Mouse (Mus musculus): Measurements from ENCODE around the gene Slc27a1. TPM values are rescaled to one million over a fixed set of nuclear protein-coding genes. Genes with fewer than 3 reads are reported as not detected.

Slc27a1 gene
- polyA plus RNA-seq, 1 experiment, result 21.8 TPM

DNA sequence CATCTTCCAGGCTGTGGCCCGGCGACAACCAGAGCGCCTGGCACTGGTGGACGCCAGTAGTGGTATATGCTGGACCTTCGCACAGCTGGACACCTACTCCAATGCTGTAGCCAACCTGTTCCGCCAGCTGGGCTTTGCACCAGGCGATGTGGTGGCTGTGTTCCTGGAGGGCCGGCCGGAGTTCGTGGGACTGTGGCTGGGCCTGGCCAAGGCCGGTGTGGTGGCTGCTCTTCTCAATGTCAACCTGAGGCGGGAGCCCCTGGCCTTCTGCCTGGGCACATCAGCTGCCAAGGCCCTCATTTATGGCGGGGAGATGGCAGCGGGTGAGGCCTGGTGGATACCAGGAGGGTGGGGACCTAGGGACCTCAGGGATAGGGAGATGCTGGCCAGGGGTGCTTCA lies 10.8 kb downstream of the Slc27a1 start:
- TF ChIP-seq EP300 (IDR thresholded peaks at IDR 0.05; ENCODE audit: insufficient read depth, low read depth, low read length), result no peak
- no peak for TF ChIP-seq CTCF (IDR thresholded peaks at IDR 0.05; ENCODE audit: low read depth, low read length)
- TF ChIP-seq POLR2A (IDR thresholded peaks at IDR 0.05; ENCODE audit: insufficient read depth, low read length), result no peak
- Histone ChIP-seq H3K4me1 (ENCODE audit: control insufficient read depth, insufficient read depth, low read length) (peaks cover 2% of the 10 kb centered on the region), H3K4me3 (ENCODE audit: low read depth, low read length) (peak overlapping the region; percentile 42), H3K27ac (ENCODE audit: insufficient read depth, low read length) (no peak overlapping the region), H3K9ac (ENCODE audit: low read depth, poor library complexity, severe bottlenecking) (peak overlapping the region; percentile 43), H3K9me3 (replicated peaks; ENCODE audit: control insufficient read depth, insufficient read depth, low read length, poor library complexity, severe bottlenecking) (no peaks in the 10 kb centered on the region), H3K27me3 (ENCODE audit: control insufficient read depth, insufficient read depth, low read length, poor library complexity, severe bottlenecking) (no peaks in the 10 kb centered on the region), H3K36me3 (ENCODE audit: control insufficient read depth, insufficient read depth, low read length, poor library complexity, severe bottlenecking) (no peaks in the 10 kb centered on the region)

DNA sequence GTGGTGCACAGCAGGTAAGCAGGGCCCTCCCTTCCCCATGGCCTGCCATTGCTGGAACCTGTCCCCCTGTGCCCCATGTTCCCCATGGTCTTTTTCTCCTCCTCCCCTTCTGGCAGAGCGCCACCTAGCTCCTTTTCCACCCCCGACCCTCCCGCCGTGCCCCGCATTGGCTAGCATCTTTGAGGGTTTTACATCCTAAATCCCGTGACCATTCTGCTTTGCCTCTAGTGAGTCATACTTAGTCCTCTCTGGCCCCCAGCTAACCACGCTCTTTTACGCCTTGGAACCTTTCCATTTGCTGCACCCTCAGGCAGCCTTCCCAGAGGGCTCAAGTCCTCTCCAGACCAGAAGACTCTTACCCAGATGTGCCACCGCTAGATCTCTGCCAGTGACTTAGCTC lies 11.5 kb downstream of the Slc27a1 start:
- H3K4me1 ChIP-seq (ENCODE audit: control insufficient read depth, insufficient read depth, low read length), result peaks cover 2% of the 10 kb centered on the region
- H3K4me3 ChIP-seq (ENCODE audit: low read depth, low read length), result peak overlapping the region; percentile 55
- H3K36me3 ChIP-seq (ENCODE audit: control insufficient read depth, insufficient read depth, low read length, poor library complexity, severe bottlenecking), result no peaks in the 10 kb centered on the region
- TF ChIP-seq CTCF (IDR thresholded peaks at IDR 0.05; ENCODE audit: low read depth, low read length), result peak; percentile 45
- TF ChIP-seq EP300 (IDR thresholded peaks at IDR 0.05; ENCODE audit: insufficient read depth, low read depth, low read length), result no peak
- H3K9me3 ChIP-seq (replicated peaks; ENCODE audit: control insufficient read depth, insufficient read depth, low read length, poor library complexity, severe bottlenecking), result no peaks in the 10 kb centered on the region
- H3K27ac ChIP-seq (ENCODE audit: insufficient read depth, low read length), result peak overlapping the region; percentile 6; the same call in 1 of the 2 replicates
- peak overlapping the region; percentile 43 for H3K9ac ChIP-seq (ENCODE audit: low read depth, poor library complexity, severe bottlenecking)
- no peaks in the 10 kb centered on the region for H3K27me3 ChIP-seq (ENCODE audit: control insufficient read depth, insufficient read depth, low read length, poor library complexity, severe bottlenecking)

DNA sequence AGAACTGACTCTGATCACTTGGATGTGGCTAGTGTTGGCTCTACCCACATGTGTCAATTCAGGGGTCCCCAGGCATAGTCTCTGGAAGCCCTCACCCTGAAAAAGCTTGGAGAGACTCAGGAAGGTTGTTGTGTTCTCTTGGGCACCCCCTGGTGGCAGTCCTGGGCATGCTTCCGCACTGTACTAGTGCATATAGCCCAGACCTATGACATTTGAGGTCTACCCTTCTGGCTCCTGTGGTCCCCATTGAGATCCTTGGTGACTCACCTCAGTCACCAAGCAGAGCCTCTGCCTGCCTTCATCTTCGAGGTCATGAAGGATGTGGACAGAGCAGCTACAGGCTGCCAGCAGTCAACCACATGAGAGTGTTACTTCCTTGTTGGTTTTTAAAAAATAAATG lies 18.2 kb downstream of the Slc27a1 start:
- Histone ChIP-seq H3K4me3 (ENCODE audit: low read depth, low read length) (no peak overlapping the region), H3K27ac (ENCODE audit: insufficient read depth, low read length) (no peak overlapping the region), H3K4me1 (ENCODE audit: control insufficient read depth, insufficient read depth, low read length) (no peaks in the 10 kb centered on the region), H3K36me3 (ENCODE audit: control insufficient read depth, insufficient read depth, low read length, poor library complexity, severe bottlenecking) (no peaks in the 10 kb centered on the region; the same call in 1 of the 2 replicates), H3K27me3 (ENCODE audit: control insufficient read depth, insufficient read depth, low read length, poor library complexity, severe bottlenecking) (no peaks in the 10 kb centered on the region), H3K9ac (ENCODE audit: low read depth, poor library complexity, severe bottlenecking) (no peak overlapping the region), H3K9me3 (replicated peaks; ENCODE audit: control insufficient read depth, insufficient read depth, low read length, poor library complexity, severe bottlenecking) (no peaks in the 10 kb centered on the region)
- TF ChIP-seq CTCF (IDR thresholded peaks at IDR 0.05; ENCODE audit: low read depth, low read length) (peak; percentile 76), EP300 (IDR thresholded peaks at IDR 0.05; ENCODE audit: insufficient read depth, low read depth, low read length) (no peak)

DNA sequence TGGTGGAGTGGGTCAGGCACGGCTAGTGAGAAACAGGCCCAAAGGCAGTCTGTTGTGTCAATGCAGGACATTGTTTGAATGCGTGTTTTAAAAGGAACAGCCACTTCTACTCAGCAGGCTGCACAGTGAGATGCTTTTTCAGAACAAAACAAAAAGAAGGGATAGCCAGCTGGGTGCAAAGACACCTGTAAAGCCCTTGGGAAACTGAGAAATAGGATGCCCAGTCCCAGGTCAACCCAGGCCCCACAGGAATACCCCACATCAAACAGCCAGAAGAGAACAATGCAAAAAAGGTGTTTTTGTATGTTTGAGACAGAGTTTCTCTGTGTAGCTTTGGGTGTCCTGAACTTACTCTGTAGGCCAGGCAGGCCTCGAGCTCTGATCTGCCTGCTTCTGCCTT lies 20.1 kb downstream of the Slc27a1 start:
- Histone ChIP-seq H3K4me3 (ENCODE audit: low read depth, low read length) (no peak overlapping the region), H3K36me3 (ENCODE audit: control insufficient read depth, insufficient read depth, low read length, poor library complexity, severe bottlenecking) (no peaks in the 10 kb centered on the region; the same call in 1 of the 2 replicates), H3K27ac (ENCODE audit: insufficient read depth, low read length) (no peak overlapping the region), H3K4me1 (ENCODE audit: control insufficient read depth, insufficient read depth, low read length) (no peaks in the 10 kb centered on the region), H3K9ac (ENCODE audit: low read depth, poor library complexity, severe bottlenecking) (no peak overlapping the region), H3K27me3 (ENCODE audit: control insufficient read depth, insufficient read depth, low read length, poor library complexity, severe bottlenecking) (no peaks in the 10 kb centered on the region), H3K9me3 (replicated peaks; ENCODE audit: control insufficient read depth, insufficient read depth, low read length, poor library complexity, severe bottlenecking) (no peaks in the 10 kb centered on the region)
- no peak for TF ChIP-seq EP300 (IDR thresholded peaks at IDR 0.05; ENCODE audit: insufficient read depth, low read depth, low read length)
- no peak for TF ChIP-seq CTCF (IDR thresholded peaks at IDR 0.05; ENCODE audit: low read depth, low read length)
- no peak for TF ChIP-seq POLR2A (IDR thresholded peaks at IDR 0.05; ENCODE audit: insufficient read depth, low read length)

DNA sequence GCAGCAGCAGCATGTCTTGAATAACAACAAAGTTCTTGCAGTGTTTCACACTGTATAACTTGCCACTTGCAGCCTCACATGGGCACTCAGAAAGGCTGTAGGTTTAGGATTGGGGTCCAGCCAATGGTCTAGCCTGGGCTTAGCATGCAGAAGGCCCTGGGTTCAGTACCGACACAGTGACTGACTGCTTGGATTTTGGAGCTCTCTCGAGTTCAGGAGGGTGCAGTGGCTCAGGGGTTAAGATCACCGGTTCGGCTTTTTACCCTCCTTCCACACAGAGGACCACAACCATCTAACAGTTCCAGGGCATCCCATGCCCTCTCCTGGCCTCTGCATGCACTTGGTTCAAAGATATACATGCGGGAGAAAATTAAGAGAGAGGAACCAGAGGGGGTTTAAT lies 22.3 kb downstream of the Slc27a1 start:
- H3K9ac ChIP-seq (ENCODE audit: low read depth, poor library complexity, severe bottlenecking), result peak overlapping the region; percentile 92
- H3K4me1 ChIP-seq (ENCODE audit: control insufficient read depth, insufficient read depth, low read length), result no peaks in the 10 kb centered on the region
- peak overlapping the region; percentile 20 for H3K27ac ChIP-seq (ENCODE audit: insufficient read depth, low read length)
- peak overlapping the region; percentile 62 for H3K4me3 ChIP-seq (ENCODE audit: low read depth, low read length)
- no peaks in the 10 kb centered on the region; the same call in 1 of the 2 replicates for H3K36me3 ChIP-seq (ENCODE audit: control insufficient read depth, insufficient read depth, low read length, poor library complexity, severe bottlenecking)
- H3K27me3 ChIP-seq (ENCODE audit: control insufficient read depth, insufficient read depth, low read length, poor library complexity, severe bottlenecking), result no peaks in the 10 kb centered on the region
- TF ChIP-seq POLR2A (IDR thresholded peaks at IDR 0.05; ENCODE audit: insufficient read depth, low read length), result no peak
- no peak for TF ChIP-seq CTCF (IDR thresholded peaks at IDR 0.05; ENCODE audit: low read depth, low read length)
- TF ChIP-seq EP300 (IDR thresholded peaks at IDR 0.05; ENCODE audit: insufficient read depth, low read depth, low read length), result no peak
- H3K9me3 ChIP-seq (replicated peaks; ENCODE audit: control insufficient read depth, insufficient read depth, low read length, poor library complexity, severe bottlenecking), result no peaks in the 10 kb centered on the region

DNA sequence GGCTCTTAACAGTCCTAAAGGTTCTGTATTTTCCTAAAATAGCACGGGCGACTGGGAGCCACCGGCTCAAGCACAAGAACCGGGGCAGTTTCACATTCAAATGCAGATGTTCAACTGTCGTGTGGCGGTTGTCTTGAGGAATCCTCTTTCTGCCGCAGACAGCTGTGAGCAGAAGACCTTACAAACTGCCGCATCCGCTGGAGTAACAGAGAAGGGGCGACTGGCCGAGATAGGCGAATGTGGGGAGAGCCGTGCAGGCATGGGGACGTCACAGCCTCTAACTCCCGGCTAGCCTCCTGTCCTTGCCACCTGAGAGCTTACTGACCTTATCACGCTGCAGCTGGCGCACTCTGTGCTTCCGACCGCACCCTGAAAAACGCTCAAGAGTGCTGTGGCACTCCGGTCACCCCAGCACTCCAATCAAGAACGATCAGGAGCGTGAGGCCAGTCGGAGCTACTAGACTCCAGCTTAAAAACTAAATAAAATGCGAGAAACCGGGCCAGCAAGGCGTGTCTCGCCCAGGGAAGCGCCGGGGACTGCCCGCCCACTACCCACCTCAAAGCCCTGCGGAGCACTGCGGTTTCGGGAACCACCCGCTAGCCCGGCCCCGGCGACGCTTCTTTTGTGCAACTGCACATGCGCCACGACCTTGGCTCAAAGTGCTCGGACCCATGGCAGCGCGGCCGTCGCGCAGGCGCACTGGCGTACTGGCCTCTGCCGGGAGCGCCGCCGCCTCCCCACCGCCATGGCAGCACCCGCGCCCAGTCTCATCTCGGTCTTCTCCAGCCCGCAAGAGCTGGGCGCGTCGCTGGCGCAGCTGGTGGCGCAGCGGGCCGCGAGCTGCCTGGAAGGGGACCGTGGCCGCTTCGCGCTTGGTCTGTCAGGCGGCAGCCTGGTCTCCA lies 23.0 kb downstream of the Slc27a1 start, which contains the start of gene Pgls:
Gene Pgls (plus strand): TSS at position 706 of the 903 bp plus-strand sequence.
- no peaks in the 10 kb centered on the region for H3K4me1 ChIP-seq (ENCODE audit: control insufficient read depth, insufficient read depth, low read length)
- no peaks in the 10 kb centered on the region for H3K27me3 ChIP-seq (ENCODE audit: control insufficient read depth, insufficient read depth, low read length, poor library complexity, severe bottlenecking)
- H3K4me3 ChIP-seq (ENCODE audit: low read depth, low read length), result peak within 1 kb of the TSS; percentile 80
- H3K27ac ChIP-seq (ENCODE audit: insufficient read depth, low read length), result peak within 1 kb of the TSS; percentile 45
- no peaks in the 10 kb centered on the region for H3K36me3 ChIP-seq (ENCODE audit: control insufficient read depth, insufficient read depth, low read length, poor library complexity, severe bottlenecking)
- no peak for TF ChIP-seq CTCF (IDR thresholded peaks at IDR 0.05; ENCODE audit: low read depth, low read length)
- peak; percentile 76 for TF ChIP-seq POLR2A (IDR thresholded peaks at IDR 0.05; ENCODE audit: insufficient read depth, low read length)
- no peak; the same call in 1 of the 2 replicates for TF ChIP-seq EP300 (IDR thresholded peaks at IDR 0.05; ENCODE audit: insufficient read depth, low read depth, low read length)
- peak within 1 kb of the TSS; percentile 92 for H3K9ac ChIP-seq (ENCODE audit: low read depth, poor library complexity, severe bottlenecking)
- H3K9me3 ChIP-seq (replicated peaks; ENCODE audit: control insufficient read depth, insufficient read depth, low read length, poor library complexity, severe bottlenecking), result no peaks in the 10 kb centered on the region
